Mouse (Mus musculus) cerebellum, adult (tissue): ENCODE data around the gene Rbms3.

ENCODE experiments used
- ATAC-seq: cut with Nextera tagmentation; 2 replicates; pipeline ENCODE4 v1.9.2; 2017; ENCODE audit warnings: mild to moderate bottlenecking, moderate library complexity, mixed read lengths; ENCODE audit not compliant: insufficient number of reproducible peaks, low FRiP score, low TSS enrichment

Rbms3 gene

GRCm38 (mm10) chr9:117072433-117073099 is 557.1 kb downstream of the Rbms3 start:
- no peak for ATAC-seq

- ATAC-seq = no peak
These were observed 559.1 kb downstream of the Rbms3 start for GRCm38 (mm10) chr9:117070616-117071015.

GRCm38 (mm10) chr9:117069232-117069631 is 560.5 kb downstream of the Rbms3 start:
- no peak for ATAC-seq

- ATAC-seq = no peak
These were observed 561.9 kb downstream of the Rbms3 start for GRCm38 (mm10) chr9:117067703-117068419.

GRCm38 (mm10) chr9:117066502-117066901 is 563.2 kb downstream of the Rbms3 start:
- ATAC-seq = no peak

DNA sequence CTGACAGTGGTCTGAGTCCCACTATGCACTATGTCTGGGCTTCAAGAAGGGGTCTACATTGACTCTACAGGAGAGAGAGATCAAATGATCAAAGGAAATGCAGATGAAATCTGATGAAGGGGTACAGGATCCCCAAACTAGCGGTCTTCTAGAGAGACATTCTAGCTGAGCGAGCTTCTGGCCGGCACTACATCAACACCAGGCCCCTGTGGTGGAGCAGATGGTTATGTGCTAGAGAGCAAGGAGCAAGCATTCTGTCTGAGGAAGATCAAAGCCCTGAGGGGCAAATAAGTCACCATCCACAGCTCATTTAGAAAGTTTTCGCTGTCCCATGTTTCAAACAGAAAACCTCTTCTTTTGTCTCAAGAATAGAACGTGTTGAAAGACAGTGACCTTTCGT is 564.1 kb downstream of the Rbms3 start:
- no peak for ATAC-seq

DNA sequence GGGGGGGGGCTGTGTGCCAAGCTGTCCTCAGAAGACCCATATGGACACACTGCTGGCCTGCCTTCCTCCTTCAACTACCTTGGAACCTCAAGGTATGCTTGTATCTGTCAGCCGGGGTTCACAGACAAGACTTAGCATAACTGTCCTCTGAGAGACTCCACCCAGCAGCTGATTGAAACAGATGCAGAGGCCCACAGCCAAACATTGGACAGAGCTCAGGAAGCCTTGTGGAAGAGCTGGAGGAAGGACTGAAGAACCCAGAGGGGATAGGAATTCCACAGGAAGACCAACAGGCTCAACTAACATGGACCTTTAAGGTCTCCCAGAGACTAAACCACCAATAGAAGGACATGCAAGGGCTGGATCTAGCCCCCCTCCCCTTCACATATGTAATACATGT is 570.1 kb downstream of the Rbms3 start:
- no peak for ATAC-seq

GRCm38 (mm10) chr9:117059135-117059534 is 570.6 kb downstream of the Rbms3 start:
- ATAC-seq = no peak

- ATAC-seq = no peak
These were observed 577.8 kb downstream of the Rbms3 start for GRCm38 (mm10) chr9:117051935-117052334.

GRCm38 (mm10) chr9:117048641-117049040 is 581.1 kb downstream of the Rbms3 start:
- ATAC-seq = no peak

DNA sequence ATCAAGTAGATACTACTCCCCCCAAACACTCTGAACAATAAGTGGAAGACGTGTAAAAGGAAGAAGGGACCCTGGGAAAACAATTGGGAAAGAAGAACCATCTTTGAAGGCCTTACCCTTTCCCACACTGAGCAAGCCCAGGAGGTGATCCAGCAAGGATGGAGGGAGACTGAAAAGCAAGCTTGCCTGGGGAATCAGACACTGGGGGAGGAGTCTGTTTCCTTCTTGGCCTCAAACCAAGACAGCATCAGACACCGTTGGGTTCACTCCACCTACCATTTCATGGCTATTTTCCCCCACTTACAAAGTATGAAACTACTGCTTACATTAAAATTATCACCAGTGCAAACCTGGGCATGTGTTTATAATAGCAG is 587.7 kb downstream of the Rbms3 start:
- no peak for ATAC-seq

GRCm38 (mm10) chr9:117041291-117041992 is 588.3 kb downstream of the Rbms3 start:
- no peak for ATAC-seq

DNA sequence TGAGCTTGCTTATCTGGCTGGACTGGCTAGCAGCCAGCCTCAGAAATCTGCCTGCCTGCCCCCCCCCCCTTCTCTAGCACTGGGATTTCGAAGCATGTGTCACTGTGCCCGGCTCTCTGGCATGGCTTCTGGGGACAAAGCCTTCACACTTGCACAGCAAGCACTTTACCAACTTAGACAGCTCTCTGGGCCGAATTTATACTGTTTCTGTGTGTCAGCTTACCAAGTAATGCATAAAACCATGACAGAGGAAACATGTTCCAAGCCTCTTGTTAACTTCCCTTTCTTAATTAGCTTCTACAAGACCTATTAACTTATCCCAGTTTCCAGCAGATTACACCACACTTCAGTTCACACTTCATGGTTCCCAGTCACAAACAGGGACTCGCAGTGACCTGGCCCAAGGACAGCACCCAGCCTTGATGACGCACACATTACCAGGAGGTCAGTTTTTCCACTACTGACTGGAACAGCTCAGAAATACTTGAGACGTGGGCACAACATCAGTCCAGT is 589.7 kb downstream of the Rbms3 start:
- no peak for ATAC-seq

DNA sequence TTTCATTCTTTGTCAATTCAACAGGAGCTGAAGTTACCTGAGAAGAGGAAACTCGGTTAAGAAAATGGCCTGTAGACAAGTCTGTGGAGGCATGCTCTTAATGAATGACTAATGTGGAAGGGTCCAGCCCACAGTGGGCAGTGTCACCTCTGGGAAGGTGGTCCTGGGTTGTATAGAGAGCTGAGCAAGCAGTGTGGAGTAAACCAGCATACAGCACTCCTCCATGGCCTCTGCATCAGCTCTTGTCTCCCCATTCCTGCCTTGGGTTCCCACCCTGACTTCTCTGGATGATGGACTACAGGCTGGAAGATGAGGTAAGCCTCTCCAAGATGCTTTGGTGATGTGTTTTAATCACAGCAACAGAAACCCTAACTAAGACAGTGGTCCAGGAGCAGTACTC is 597.0 kb downstream of the Rbms3 start:
- no peak for ATAC-seq

- ATAC-seq = no peak
These were observed 598.5 kb downstream of the Rbms3 start for GRCm38 (mm10) chr9:117031237-117031636.

- ATAC-seq = no peak
These were observed 598.9 kb downstream of the Rbms3 start for GRCm38 (mm10) chr9:117030837-117031236.

DNA sequence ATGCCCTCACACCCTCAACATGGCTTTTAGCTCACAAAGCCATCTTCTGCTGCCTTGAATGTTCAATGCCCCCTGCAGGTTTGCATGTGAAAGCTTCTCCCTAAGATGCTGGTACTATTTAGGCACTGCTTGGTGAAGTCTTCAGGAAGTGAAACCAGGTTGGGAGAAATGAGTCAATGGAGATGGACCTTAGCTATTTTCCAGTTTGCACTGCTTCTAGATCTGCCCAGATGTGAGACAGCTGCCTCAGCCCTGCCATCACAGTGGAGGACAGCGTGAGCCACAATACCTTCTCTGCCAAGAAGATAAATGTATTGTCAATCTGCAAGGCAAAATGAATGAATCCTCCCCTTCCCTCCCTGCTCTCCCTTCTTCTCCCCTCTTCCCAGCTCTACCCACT is 599.8 kb downstream of the Rbms3 start:
- ATAC-seq = no peak

DNA sequence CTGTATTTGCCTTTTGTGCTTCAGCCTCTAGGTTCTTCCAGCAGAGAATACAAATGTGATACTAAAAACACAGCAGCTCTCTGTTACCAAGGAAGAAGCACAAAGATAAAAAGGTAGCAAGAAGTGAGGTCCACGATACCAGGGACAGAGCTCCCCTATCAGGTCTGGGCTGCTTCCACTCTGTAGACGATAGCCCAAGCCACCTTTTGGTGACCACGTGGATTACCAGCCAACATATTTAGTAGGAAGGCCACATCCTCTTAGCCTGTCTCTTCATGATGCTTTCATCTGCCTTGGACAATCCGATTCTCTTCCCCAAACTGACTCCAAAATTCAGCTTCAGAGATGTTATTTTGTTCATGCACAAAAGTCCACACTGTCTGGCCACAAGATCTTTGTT is 601.1 kb downstream of the Rbms3 start:
- ATAC-seq = no peak

GRCm38 (mm10) chr9:117022086-117022485 is 607.6 kb downstream of the Rbms3 start:
- ATAC-seq = no peak

- ATAC-seq = no peak
These were observed 608.2 kb downstream of the Rbms3 start for GRCm38 (mm10) chr9:117021506-117021905.

DNA sequence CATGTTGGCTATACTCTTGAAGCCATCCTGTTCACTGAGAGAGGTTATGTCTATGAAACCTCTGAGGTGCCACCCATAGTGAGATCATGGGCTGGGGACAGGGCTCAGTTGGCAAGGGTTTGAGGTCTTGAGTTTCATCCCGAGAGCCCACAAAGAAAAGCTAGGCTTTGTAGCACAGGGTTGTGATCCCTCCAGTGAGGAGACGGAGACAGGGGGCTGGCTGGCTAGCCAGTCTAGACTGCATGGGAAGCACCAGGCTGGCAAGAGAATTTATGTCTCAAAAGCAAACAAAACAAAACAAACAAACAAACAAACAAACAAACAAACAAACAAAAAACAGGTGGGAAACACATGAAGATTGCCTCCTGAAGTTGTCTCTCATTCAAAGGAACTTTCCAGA is 609.5 kb downstream of the Rbms3 start:
- ATAC-seq = no peak
